Mouse (Mus musculus) MEL (cell line): ENCODE results near the gene Jchain. TPM values are rescaled to one million over a fixed set of nuclear protein-coding genes. Genes with fewer than 3 reads are reported as not detected.

Experiments
- DNase-seq: peaks from one replicate; pipeline ENCODE4 v3.0.0; 2011; ENCODE audit warnings: low read depth, low spot score
- H3K27ac ChIP-seq: 2 replicates; pipeline ENCODE4 v1.5.1; 2012; ENCODE audit warnings: low read depth, mild to moderate bottlenecking, control low read depth, low read length, moderate library complexity; ENCODE audit not compliant: control insufficient read depth
- H3K27me3 ChIP-seq, 2 experiments: fragments of 150-350 bp in 1 of 2; sonication (generic) in 1 of 2; 2 replicates each; pipeline ENCODE4 v1.6.1; 2012; ENCODE audit warnings: low read length in 2 of 2, mild to moderate bottlenecking in 2 of 2, improper control_type of control experiment in 1 of 2, moderate library complexity in 1 of 2; ENCODE audit not compliant: insufficient read depth in 2 of 2, control insufficient read depth in 1 of 2
- H3K36me3 ChIP-seq, 2 experiments: 2 replicates each; pipeline ENCODE4 v1.6.1; 2012 to 2014; ENCODE audit warnings: low read length in 2 of 2, improper control_type of control experiment in 1 of 2, inconsistent platforms in 1 of 2, mild to moderate bottlenecking in 1 of 2; ENCODE audit not compliant: insufficient read depth in 2 of 2, control insufficient read depth in 1 of 2
- H3K4me1 ChIP-seq, 2 experiments: fragments of 150-350 bp in 1 of 2; sonication (generic) in 1 of 2; 2 replicates each; pipeline ENCODE4 v1.6.1; 2012; ENCODE audit warnings: low read length in 2 of 2, improper control_type of control experiment in 1 of 2, mild to moderate bottlenecking in 1 of 2; ENCODE audit not compliant: insufficient read depth in 2 of 2, control insufficient read depth in 1 of 2
- H3K4me3 ChIP-seq, 2 experiments: fragments of 150-350 bp in 1 of 2; sonication (generic) in 1 of 2; 2 replicates each; pipeline ENCODE4 v1.5.1; 2012; ENCODE audit warnings: low read depth in 2 of 2, low read length in 2 of 2, mild to moderate bottlenecking in 2 of 2, moderate library complexity in 2 of 2, control low read depth in 1 of 2, improper control_type of control experiment in 1 of 2; ENCODE audit not compliant: control insufficient read depth in 1 of 2, insufficient read depth in 1 of 2
- H3K79me2 ChIP-seq: 2 replicates; pipeline ENCODE4 v1.6.1; 2012; ENCODE audit warnings: mild to moderate bottlenecking, low read length, moderate library complexity; ENCODE audit not compliant: control insufficient read depth, poor library complexity, insufficient read depth
- H3K9ac ChIP-seq: 2 replicates; pipeline ENCODE4 v1.6.1; 2012; ENCODE audit warnings: low read depth, mild to moderate bottlenecking, control low read depth, low read length, moderate library complexity; ENCODE audit not compliant: control insufficient read depth, poor library complexity, severe bottlenecking
- H3K9me3 ChIP-seq: fragments of 150-350 bp; sonication (generic); replicated peaks from 2 replicates; pipeline ENCODE4 v1.6.1; 2012; ENCODE audit warnings: mild to moderate bottlenecking, low read length, improper control_type of control experiment, moderate library complexity; ENCODE audit not compliant: insufficient read depth
- CHD2 ChIP-seq: IDR thresholded peaks from 2 replicates; pipeline ENCODE4 v1.6.1; 2011; ENCODE audit warnings: low read length, improper control_type of control experiment
- CTCF ChIP-seq, 3 experiments: IDR thresholded peaks in 2 of 3; conservative IDR thresholded peaks in 1 of 3; 2 replicates each; pipeline ENCODE4 v1.5.1; 2011 to 2012; ENCODE audit warnings: low read length in 3 of 3, low read depth in 2 of 3, mild to moderate bottlenecking in 2 of 3, improper control_type of control experiment in 1 of 3, inconsistent platforms in 1 of 3, mixed read lengths in 1 of 3, moderate library complexity in 1 of 3; ENCODE audit not compliant: control insufficient read depth in 1 of 3, insufficient read depth in 1 of 3, poor library complexity in 1 of 3, severe bottlenecking in 1 of 3
- E2F4 ChIP-seq: IDR thresholded peaks from 2 replicates; pipeline ENCODE4 v1.6.1; 2011; ENCODE audit warnings: low read depth, low read length, improper control_type of control experiment, borderline replicate concordance
- EP300 ChIP-seq, 2 experiments: IDR thresholded peaks; 2 replicates each; pipeline ENCODE4 v1.6.1; 2011; ENCODE audit warnings: improper control_type of control experiment in 2 of 2, low read length in 2 of 2, low read depth in 1 of 2, mild to moderate bottlenecking in 1 of 2
- GABPA ChIP-seq: IDR thresholded peaks from 2 replicates; pipeline ENCODE4 v1.6.1; 2012; ENCODE audit warnings: low read depth, mild to moderate bottlenecking, inconsistent platforms, low read length, improper control_type of control experiment, moderate library complexity
- HCFC1 ChIP-seq: IDR thresholded peaks from 2 replicates; pipeline ENCODE4 v1.6.1; 2012; ENCODE audit warnings: low read depth, mild to moderate bottlenecking, inconsistent platforms, low read length, improper control_type of control experiment, moderate library complexity
- MAFK ChIP-seq: IDR thresholded peaks from 2 replicates; pipeline ENCODE4 v1.6.1; 2011; ENCODE audit warnings: low read depth, mild to moderate bottlenecking, low read length, improper control_type of control experiment, borderline replicate concordance
- MAX ChIP-seq: IDR thresholded peaks from 2 replicates; pipeline ENCODE4 v1.6.1; 2011; ENCODE audit warnings: low read length, improper control_type of control experiment
- MEF2A ChIP-seq: IDR thresholded peaks from 2 replicates; pipeline ENCODE4 v1.6.1; 2014; ENCODE audit warnings: low read depth, mild to moderate bottlenecking, inconsistent platforms, low read length, improper control_type of control experiment; ENCODE audit not compliant: poor library complexity, insufficient replicate concordance, severe bottlenecking; ENCODE audit errors: extremely low read depth
- MXI1 ChIP-seq: IDR thresholded peaks from 2 replicates; pipeline ENCODE4 v1.6.1; 2011; ENCODE audit warnings: mild to moderate bottlenecking, low read depth, low read length, improper control_type of control experiment
- NRF1 ChIP-seq: IDR thresholded peaks from 2 replicates; pipeline ENCODE4 v1.6.1; 2014; ENCODE audit warnings: low read depth, mild to moderate bottlenecking, inconsistent platforms, low read length, improper control_type of control experiment, moderate library complexity; ENCODE audit not compliant: poor library complexity, insufficient read depth, severe bottlenecking
- POLR2A ChIP-seq, 2 experiments: IDR thresholded peaks; 2 replicates each; pipeline ENCODE4 v1.6.1; 2011 to 2012; ENCODE audit warnings: low read length in 2 of 2, mild to moderate bottlenecking in 2 of 2, control low read depth in 1 of 2, improper control_type of control experiment in 1 of 2, low read depth in 1 of 2, moderate library complexity in 1 of 2; ENCODE audit not compliant: control insufficient read depth in 1 of 2, insufficient read depth in 1 of 2, poor library complexity in 1 of 2
- POLR2AphosphoS2 ChIP-seq: IDR thresholded peaks from 2 replicates; pipeline ENCODE4 v1.6.1; 2011; ENCODE audit warnings: low read length, improper control_type of control experiment
- POLR2AphosphoS5 ChIP-seq: IDR thresholded peaks from 2 replicates; pipeline ENCODE4 v1.6.1; 2012; ENCODE audit warnings: low read depth, borderline replicate concordance, mild to moderate bottlenecking, inconsistent platforms, low read length, moderate library complexity, mixed read lengths
- SIN3A ChIP-seq: IDR thresholded peaks from 2 replicates; pipeline ENCODE4 v1.6.1; 2012; ENCODE audit warnings: low read length, improper control_type of control experiment, inconsistent platforms
- SMC3 ChIP-seq: IDR thresholded peaks from 2 replicates; pipeline ENCODE4 v1.6.1; 2011; ENCODE audit warnings: low read depth, low read length, improper control_type of control experiment
- TAL1 ChIP-seq: IDR thresholded peaks from 2 replicates; pipeline ENCODE4 v1.6.1; 2012; ENCODE audit warnings: mild to moderate bottlenecking, inconsistent platforms, low read length, moderate library complexity, mixed read lengths
- UBTF ChIP-seq: IDR thresholded peaks from 2 replicates; pipeline ENCODE4 v1.6.1; 2012; ENCODE audit warnings: low read depth, mild to moderate bottlenecking, inconsistent platforms, low read length, improper control_type of control experiment, moderate library complexity, borderline replicate concordance; ENCODE audit not compliant: insufficient read depth
- USF2 ChIP-seq, 2 experiments: IDR thresholded peaks; 2 replicates each; pipeline ENCODE4 v1.6.1; 2011 to 2012; ENCODE audit warnings: improper control_type of control experiment in 2 of 2, low read length in 2 of 2, borderline replicate concordance in 1 of 2, inconsistent platforms in 1 of 2, low read depth in 1 of 2, mild to moderate bottlenecking in 1 of 2; ENCODE audit not compliant: insufficient read depth in 1 of 2
- ZMIZ1 ChIP-seq: IDR thresholded peaks from 2 replicates; pipeline ENCODE4 v1.6.1; 2012; ENCODE audit warnings: low read depth, mild to moderate bottlenecking, inconsistent platforms, low read length, improper control_type of control experiment, moderate library complexity
- ZNF384 ChIP-seq: IDR thresholded peaks from 2 replicates; pipeline ENCODE4 v1.6.1; 2012; ENCODE audit warnings: low read depth, mild to moderate bottlenecking, inconsistent platforms, low read length, improper control_type of control experiment
- polyA plus RNA-seq, 2 experiments: library from polyadenylated mRNA; stranded (reverse) in 1 of 2; unstranded in 1 of 2; fragments of >175 nt in 1 of 2; fragments of >200 nt in 1 of 2; gene quantifications; 2 replicates each; pipeline versions ENCODE4 v1.2.1 to v1.2.4; 2012; ENCODE audit warnings: low replicate concordance in 2 of 2, low read depth in 1 of 2; ENCODE audit not compliant: insufficient read length in 2 of 2, insufficient read depth in 1 of 2, missing spikeins in 1 of 2
- total RNA-seq: library from RNA; depleted of rRNA; stranded (reverse); fragments of 300-350 nt; gene quantifications from 2 replicates; pipeline ENCODE4 v1.2.3, GENCODE M21; 2012

Jchain gene
- total and polyA plus RNA-seq, 3 experiments: not detected

DNA sequence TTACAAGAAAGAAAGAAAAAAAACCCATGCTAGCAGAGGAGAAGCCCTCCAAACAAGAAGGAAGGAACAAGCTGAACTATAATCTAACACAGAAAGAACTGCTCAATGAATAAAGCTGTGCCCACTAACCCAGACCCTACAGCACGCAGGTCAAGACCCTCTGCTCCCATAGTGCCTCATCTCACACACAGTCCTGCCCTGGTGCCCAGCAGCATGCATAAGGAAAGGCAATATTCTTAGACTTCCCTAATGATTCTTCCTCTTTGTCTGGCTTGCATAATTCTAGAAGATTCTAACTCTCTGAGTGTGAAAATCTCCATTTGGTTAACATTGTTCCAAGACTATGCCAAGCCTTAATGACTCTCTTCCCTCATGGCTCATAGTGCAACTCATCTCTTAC, 18.7 kb downstream of the Jchain start:
- H3K27ac ChIP-seq: no peak overlapping the region

GRCm38 (mm10) chr5:88508555-88508954, 19.1 kb downstream of the Jchain start:
- Histone ChIP-seq H3K79me2 (no peaks in the 10 kb centered on the region), H3K4me3 (no peak overlapping the region), H3K27ac (no peak overlapping the region), H3K4me1 (no peaks in the 10 kb centered on the region), H3K9me3 (no peaks in the 10 kb centered on the region), H3K36me3 (no peaks in the 10 kb centered on the region), H3K27me3 (peaks cover 0 to 3% of the 10 kb centered on the region in 2 experiments; a peak in 1 of 4 replicates), H3K9ac (no peak overlapping the region)
- no peak for DNase-seq
- no peak for TF ChIP-seq USF2 (IDR thresholded peaks at IDR 0.05; ENCODE audit: borderline replicate concordance in 1 of 2, insufficient read depth in 1 of 2, low read depth in 1 of 2, low read length in 2 of 2)
- TF ChIP-seq MAFK: no peak
- TF ChIP-seq MXI1: no peak
- TF ChIP-seq E2F4: no peak
- TF ChIP-seq SIN3A: no peak
- TF ChIP-seq MAX: no peak
- TF ChIP-seq TAL1: no peak
- TF ChIP-seq NRF1: no peak
- TF ChIP-seq GABPA: no peak
- TF ChIP-seq MEF2A: no peak
- TF ChIP-seq EP300 (IDR thresholded peaks at IDR 0.05; ENCODE audit: low read depth in 1 of 2, low read length in 2 of 2): no peak
- no peak for TF ChIP-seq HCFC1
- no peak for TF ChIP-seq CHD2
- no peak for TF ChIP-seq UBTF
- no peak for TF ChIP-seq POLR2AphosphoS5
- TF ChIP-seq POLR2AphosphoS2: no peak
- TF ChIP-seq CTCF (IDR thresholded peaks at IDR 0.05 in 2 of 3, conservative IDR thresholded peaks at IDR 0.05 in 1 of 3; ENCODE audit: control insufficient read depth in 1 of 3, insufficient read depth in 1 of 3, low read depth in 2 of 3, low read length in 3 of 3, poor library complexity in 1 of 3, severe bottlenecking in 1 of 3): no peak
- TF ChIP-seq ZMIZ1: no peak
- no peak for TF ChIP-seq SMC3

More for the DNA sequence above, 18.7 kb downstream of the Jchain start:
- no peaks in the 10 kb centered on the region for H3K9me3 ChIP-seq
- DNase-seq: no peak
- H3K27me3 ChIP-seq: peaks cover 0 to 3% of the 10 kb centered on the region in 2 experiments; a peak in 1 of 4 replicates
- no peak overlapping the region for H3K9ac ChIP-seq
- no peak for TF ChIP-seq POLR2AphosphoS5
- no peak for TF ChIP-seq ZNF384
- no peak for TF ChIP-seq MEF2A
- TF ChIP-seq POLR2A (IDR thresholded peaks at IDR 0.05; ENCODE audit: control insufficient read depth in 1 of 2, insufficient read depth in 1 of 2, low read depth in 1 of 2, low read length in 2 of 2, poor library complexity in 1 of 2): no peak
- no peaks in the 10 kb centered on the region for H3K79me2 ChIP-seq
- no peaks in the 10 kb centered on the region for H3K36me3 ChIP-seq
- H3K4me1 ChIP-seq: no peaks in the 10 kb centered on the region
- H3K4me3 ChIP-seq: no peak overlapping the region
